Mouse (Mus musculus) forebrain, embryonic 13.5 days (tissue): Measurements from ENCODE around the gene Ppat. TPM values are rescaled to one million over a fixed set of nuclear protein-coding genes. Genes with fewer than 3 reads are reported as not detected.
A peak's percentile ranks its signal among the peaks of the same experiment; 100 is the strongest.

Experiments used
- ATAC-seq: fragments of 200-750 bp; cut with Nextera tagmentation; 2 replicates; pipeline ENCODE4 v1.8.0; 2017
- H3K27ac ChIP-seq: fragments of 300-500 bp; sonication (generic); 2 replicates; pipeline ENCODE4 v1.5.1; 2015; ENCODE audit warnings: inconsistent platforms, mild to moderate bottlenecking, moderate library complexity
- H3K27me3 ChIP-seq: fragments of 300-500 bp; sonication (generic); 2 replicates; pipeline ENCODE4 v1.6.1; 2015; ENCODE audit warnings: mild to moderate bottlenecking, inconsistent platforms
- H3K36me3 ChIP-seq: fragments of 300-500 bp; sonication (generic); 2 replicates; pipeline ENCODE4 v1.6.1; 2015; ENCODE audit warnings: mild to moderate bottlenecking, inconsistent platforms; ENCODE audit not compliant: poor library complexity, severe bottlenecking
- H3K4me1 ChIP-seq: fragments of 300-500 bp; sonication (generic); 2 replicates; pipeline ENCODE4 v1.6.1; 2015; ENCODE audit warnings: inconsistent platforms
- H3K4me2 ChIP-seq: fragments of 300-500 bp; sonication (generic); 2 replicates; pipeline ENCODE4 v1.6.1; 2015; ENCODE audit warnings: inconsistent platforms, mild to moderate bottlenecking, moderate library complexity
- H3K4me3 ChIP-seq: fragments of 300-500 bp; sonication (generic); 2 replicates; pipeline ENCODE4 v1.5.1; 2015; ENCODE audit warnings: mild to moderate bottlenecking, inconsistent platforms
- H3K9ac ChIP-seq: fragments of 300-500 bp; sonication (generic); 2 replicates; pipeline ENCODE4 v1.6.1; 2015; ENCODE audit warnings: mild to moderate bottlenecking, inconsistent platforms
- H3K9me3 ChIP-seq: fragments of 300-500 bp; sonication (generic); replicated peaks from 2 replicates; pipeline ENCODE4 v1.6.1; 2016; ENCODE audit warnings: inconsistent platforms
- WGBS: fragments of 180-500 bp; shearing (Covaris S2); methylation state at CpG from one replicate; pipeline ENCODE4 v1.1.7; 2015; 5-methylcytosine and 5-hydroxymethylcytosine counted together
- polyA plus RNA-seq: library from polyadenylated mRNA; unstranded; fragments of >200 nt; fragmentation: Nextera tagmentation; extraction: Ambion mirVana; gene quantifications from 2 replicates; pipeline ENCODE4 v1.2.1, GENCODE M21; 2015

The Ppat gene
- polyA plus RNA-seq, 1 experiment from 2014 or later, result 19.2 TPM

GRCm38 (mm10) chr5:76964651-76965050 lies 13.3 kb upstream of the Ppat start:
- peaks cover 84% of the 10 kb centered on the region for H3K36me3 ChIP-seq
- no peaks in the 10 kb centered on the region for H3K4me1 ChIP-seq
- H3K27me3 ChIP-seq, result no peaks in the 10 kb centered on the region
- no peak for ATAC-seq
- H3K27ac ChIP-seq, result no peak overlapping the region
- 89% methylated on average over 3 of the region's 3 CpGs for WGBS
- H3K4me2 ChIP-seq, result no peak overlapping the region
- H3K9me3 ChIP-seq, result no peaks in the 10 kb centered on the region
- H3K9ac ChIP-seq, result no peak overlapping the region
- H3K4me3 ChIP-seq, result no peak overlapping the region

GRCm38 (mm10) chr5:76962545-76962944 lies 11.2 kb upstream of the Ppat start:
- Histone ChIP-seq H3K4me3 (no peak overlapping the region), H3K4me1 (no peaks in the 10 kb centered on the region), H3K36me3 (peaks cover 84% of the 10 kb centered on the region), H3K4me2 (no peak overlapping the region), H3K9ac (no peak overlapping the region), H3K27me3 (no peaks in the 10 kb centered on the region), H3K9me3 (no peaks in the 10 kb centered on the region), H3K27ac (no peak overlapping the region)
- 89% methylated on average over 11 of the region's 11 CpGs for WGBS
- ATAC-seq, result no peak

- H3K9ac ChIP-seq, result no peak overlapping the region
- H3K4me3 ChIP-seq, result no peak overlapping the region
- no peaks in the 10 kb centered on the region for H3K27me3 ChIP-seq
- no peak overlapping the region for H3K27ac ChIP-seq
- no peak for ATAC-seq
- no peaks in the 10 kb centered on the region for H3K9me3 ChIP-seq
- H3K4me1 ChIP-seq, result 0 out of 2 replicates have a peak, but pooled peaks cover 2% of the 10 kb centered on the region
- peaks cover 84% of the 10 kb centered on the region for H3K36me3 ChIP-seq
- no peak overlapping the region for H3K4me2 ChIP-seq
- 91% methylated on average over 5 of the region's 5 CpGs for WGBS
Observed at GRCm38 (mm10) chr5:76959587-76959986, 8.2 kb upstream of the Ppat start.

- ATAC-seq, result no peak
- no peak overlapping the region for H3K4me2 ChIP-seq
- H3K27me3 ChIP-seq, result no peaks in the 10 kb centered on the region
- 97% methylated on average over 1 of the region's 1 CpGs for WGBS
- H3K4me1 ChIP-seq, result peaks cover 16% of the 10 kb centered on the region
- no peak overlapping the region for H3K9ac ChIP-seq
- H3K36me3 ChIP-seq, result peaks cover 71% of the 10 kb centered on the region
- H3K9me3 ChIP-seq, result no peaks in the 10 kb centered on the region
- no peak overlapping the region for H3K4me3 ChIP-seq
- no peak overlapping the region for H3K27ac ChIP-seq
Observed at GRCm38 (mm10) chr5:76957954-76958353, 6.6 kb upstream of the Ppat start.

- H3K4me3 ChIP-seq, result no peak overlapping the region
- no peak overlapping the region for H3K27ac ChIP-seq
- no peak for ATAC-seq
- WGBS, result 91% methylated on average over 4 of the region's 4 CpGs
- H3K9me3 ChIP-seq, result no peaks in the 10 kb centered on the region
- no peaks in the 10 kb centered on the region for H3K27me3 ChIP-seq
- no peak overlapping the region for H3K9ac ChIP-seq
- H3K4me1 ChIP-seq, result peaks cover 27% of the 10 kb centered on the region
- H3K4me2 ChIP-seq, result no peak overlapping the region
- H3K36me3 ChIP-seq, result peaks cover 47% of the 10 kb centered on the region
Observed at GRCm38 (mm10) chr5:76955474-76955873, 4.1 kb upstream of the Ppat start.

GRCm38 (mm10) chr5:76954271-76954900 lies 3.0 kb upstream of the Ppat start:
- Histone ChIP-seq H3K9me3 (no peaks in the 10 kb centered on the region), H3K27me3 (no peaks in the 10 kb centered on the region), H3K4me1 (peaks cover 38% of the 10 kb centered on the region), H3K36me3 (peaks cover 37% of the 10 kb centered on the region), H3K9ac (0 out of 2 replicates have a peak overlapping the region, but pooled peaks have one; percentile 14), H3K4me3 (no peak overlapping the region), H3K27ac (no peak overlapping the region), H3K4me2 (0 out of 2 replicates have a peak overlapping the region, but pooled peaks have one; percentile 19)
- WGBS, result 82% methylated on average over 6 of the region's 6 CpGs
- no peak for ATAC-seq

DNA sequence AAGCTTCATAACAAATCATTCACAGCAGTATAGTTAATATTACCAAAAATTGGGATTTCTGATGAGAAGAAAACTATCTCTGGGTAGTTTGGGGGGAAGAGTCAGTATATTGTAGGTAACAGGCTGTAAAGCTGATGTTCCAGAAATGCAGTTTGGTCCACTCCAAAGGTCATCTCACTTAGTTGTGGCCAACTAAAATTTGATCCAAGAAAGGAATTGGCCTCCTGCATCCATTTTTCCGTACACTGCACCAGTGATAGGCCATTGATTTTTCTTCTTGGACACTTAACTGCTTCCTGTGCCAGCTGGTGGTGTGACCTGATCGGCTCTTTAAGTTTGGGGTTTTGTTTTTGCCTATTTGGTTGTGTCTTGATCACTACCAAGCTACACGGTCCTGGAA lies 2.4 kb upstream of the Ppat start:
- peaks cover 42% of the 10 kb centered on the region for H3K4me1 ChIP-seq
- H3K9ac ChIP-seq, result peak overlapping the region; percentile 14; the same call in 1 of the 2 replicates
- WGBS, result 82% methylated on average over 3 of the region's 3 CpGs
- no peaks in the 10 kb centered on the region for H3K9me3 ChIP-seq
- H3K36me3 ChIP-seq, result peaks cover 33% of the 10 kb centered on the region
- peak overlapping the region; percentile 19; the same call in 1 of the 2 replicates for H3K4me2 ChIP-seq
- no peak for ATAC-seq
- H3K27ac ChIP-seq, result no peak overlapping the region
- H3K27me3 ChIP-seq, result no peaks in the 10 kb centered on the region
- no peak overlapping the region for H3K4me3 ChIP-seq

DNA sequence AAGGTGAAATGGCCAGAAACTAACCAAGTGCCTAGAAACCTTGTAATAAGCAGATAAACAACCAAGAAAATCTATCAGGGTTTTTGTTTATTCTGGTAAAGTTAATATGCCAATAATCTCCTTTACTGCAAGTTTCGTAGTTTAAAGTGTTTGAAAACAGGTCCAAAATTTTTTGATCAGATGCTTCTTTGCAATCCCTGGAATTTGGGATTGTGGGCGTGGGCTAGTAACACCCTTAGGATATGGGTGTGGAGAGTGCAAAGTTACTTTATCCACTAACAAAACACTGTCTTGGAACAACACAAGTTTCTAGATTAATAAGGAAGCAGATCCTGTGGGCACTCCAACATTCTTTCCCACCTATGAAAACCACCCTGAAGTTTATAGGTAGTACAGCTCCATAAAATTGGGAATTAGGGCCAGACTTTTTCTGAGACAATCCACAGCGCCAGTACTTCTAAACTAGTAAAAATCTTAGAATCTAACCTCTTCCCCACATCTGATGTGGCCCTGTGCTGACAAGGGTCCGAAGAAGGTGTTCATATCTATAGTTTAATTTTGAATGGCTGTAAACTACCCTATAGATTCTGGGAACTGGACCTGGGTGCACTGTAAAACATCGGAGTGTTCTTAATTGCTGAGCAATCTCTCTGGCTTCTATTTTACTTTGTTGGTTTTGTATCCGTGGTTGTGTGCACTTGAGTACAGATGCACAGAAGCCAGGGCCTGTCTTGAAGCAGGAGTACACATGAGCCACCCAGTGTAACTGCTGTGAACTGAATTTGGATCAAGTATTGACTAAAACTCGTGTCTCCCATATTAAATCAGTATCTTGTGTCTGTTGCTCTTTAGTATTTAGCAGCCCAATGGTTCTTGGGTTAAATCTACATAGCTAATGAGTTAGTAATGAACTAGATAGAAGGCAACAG lies 998 bp upstream of the Ppat start:
- 17% methylated on average over 7 of the region's 7 CpGs for WGBS
- H3K9ac ChIP-seq, result peak overlapping the region; percentile 81
- H3K9me3 ChIP-seq, result no peaks in the 10 kb centered on the region
- H3K27ac ChIP-seq, result peak overlapping the region; percentile 71; the same call in 1 of the 2 replicates
- H3K27me3 ChIP-seq, result no peaks in the 10 kb centered on the region
- peaks cover 43% of the 10 kb centered on the region for H3K4me1 ChIP-seq
- H3K4me3 ChIP-seq, result peak overlapping the region; percentile 75
- no peak for ATAC-seq
- peaks cover 22% of the 10 kb centered on the region for H3K36me3 ChIP-seq
- H3K4me2 ChIP-seq, result peak overlapping the region; percentile 94

- Histone ChIP-seq H3K9me3 (no peaks in the 10 kb centered on the region), H3K27ac (peak overlapping the region; percentile 71), H3K4me3 (peak overlapping the region; percentile 75), H3K36me3 (peaks cover 9% of the 10 kb centered on the region; the same call in 1 of the 2 replicates), H3K4me2 (peak overlapping the region; percentile 94), H3K9ac (peak overlapping the region; percentile 76), H3K27me3 (no peaks in the 10 kb centered on the region), H3K4me1 (peaks cover 43% of the 10 kb centered on the region)
- under 1% methylated on average over 24 of the region's 24 CpGs for WGBS
- ATAC-seq, result no peak
Observed at GRCm38 (mm10) chr5:76950343-76951105, 854 bp downstream of the Ppat start.

DNA sequence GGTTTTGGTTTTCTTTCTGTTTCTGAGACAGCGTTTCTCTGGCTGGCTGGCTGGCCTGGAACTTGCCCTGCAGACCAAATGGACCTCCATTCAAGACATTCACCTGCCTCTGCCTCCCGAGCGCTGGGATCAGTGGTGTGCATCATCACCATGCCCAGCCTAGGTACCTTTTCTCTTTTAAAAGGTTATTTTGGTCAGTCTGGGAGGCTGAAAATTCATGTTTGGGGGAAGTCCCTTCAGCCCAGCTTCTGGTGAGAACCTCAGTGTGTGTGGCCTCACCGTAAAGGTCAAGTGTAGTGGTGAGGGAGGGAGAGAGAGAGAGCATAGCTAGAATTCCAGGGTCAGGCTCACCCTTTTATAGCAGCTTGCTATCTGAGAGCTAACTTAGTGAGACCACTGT lies 3.6 kb downstream of the Ppat start:
- Histone ChIP-seq H3K9me3 (no peaks in the 10 kb centered on the region), H3K4me1 (peaks cover 24% of the 10 kb centered on the region), H3K36me3 (peaks cover 7% of the 10 kb centered on the region; the same call in 1 of the 2 replicates), H3K27ac (no peak overlapping the region), H3K4me3 (no peak overlapping the region), H3K9ac (no peak overlapping the region), H3K27me3 (no peaks in the 10 kb centered on the region), H3K4me2 (no peak overlapping the region)
- no peak for ATAC-seq
- 95% methylated on average over 4 of the region's 4 CpGs for WGBS

DNA sequence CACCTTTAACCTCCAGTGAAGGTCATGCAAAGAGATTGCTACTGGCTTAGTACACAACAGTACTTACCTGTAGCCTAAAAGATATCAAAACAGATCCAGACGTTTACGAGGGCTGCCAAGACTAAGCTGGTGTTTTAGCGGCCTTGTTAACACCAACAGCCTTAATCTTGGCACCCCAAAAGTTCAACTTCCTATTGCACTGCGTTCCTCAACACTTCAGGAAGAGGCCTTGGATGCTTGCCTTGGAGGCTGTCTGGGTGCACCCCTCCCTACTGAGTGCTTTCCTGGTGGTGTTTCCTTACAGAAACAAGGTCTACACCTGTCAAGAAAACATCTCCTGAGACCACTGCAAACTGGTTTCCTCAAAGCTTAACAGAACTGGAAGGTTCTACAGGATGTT lies 4.2 kb downstream of the Ppat start:
- Histone ChIP-seq H3K27me3 (no peaks in the 10 kb centered on the region), H3K36me3 (peaks cover 9% of the 10 kb centered on the region; the same call in 1 of the 2 replicates), H3K4me3 (no peak overlapping the region), H3K4me2 (no peak overlapping the region), H3K4me1 (peaks cover 18% of the 10 kb centered on the region), H3K9ac (no peak overlapping the region), H3K27ac (no peak overlapping the region), H3K9me3 (no peaks in the 10 kb centered on the region)
- WGBS, result 92% methylated on average over 4 of the region's 4 CpGs
- no peak for ATAC-seq

- WGBS, result 57% methylated on average over 2 of the region's 2 CpGs
- H3K36me3 ChIP-seq, result peaks cover 17% of the 10 kb centered on the region
- H3K27me3 ChIP-seq, result no peaks in the 10 kb centered on the region
- no peak overlapping the region for H3K9ac ChIP-seq
- peaks cover 17% of the 10 kb centered on the region for H3K4me1 ChIP-seq
- no peaks in the 10 kb centered on the region for H3K9me3 ChIP-seq
- H3K4me3 ChIP-seq, result no peak overlapping the region
- ATAC-seq, result no peak
- no peak overlapping the region for H3K27ac ChIP-seq
- H3K4me2 ChIP-seq, result no peak overlapping the region
Observed at GRCm38 (mm10) chr5:76945678-76946033, 5.7 kb downstream of the Ppat start.
